Mouse (Mus musculus): ENCODE results near the gene Mrps5.
A peak's percentile ranks its signal among the peaks of the same experiment; 100 is the strongest.
"Not testable (repeated sequence)": the region's sequence is repeated elsewhere in the genome, so short reads cannot be mapped to it uniquely, and the experiment has no call there.

Mrps5 gene

DNA sequence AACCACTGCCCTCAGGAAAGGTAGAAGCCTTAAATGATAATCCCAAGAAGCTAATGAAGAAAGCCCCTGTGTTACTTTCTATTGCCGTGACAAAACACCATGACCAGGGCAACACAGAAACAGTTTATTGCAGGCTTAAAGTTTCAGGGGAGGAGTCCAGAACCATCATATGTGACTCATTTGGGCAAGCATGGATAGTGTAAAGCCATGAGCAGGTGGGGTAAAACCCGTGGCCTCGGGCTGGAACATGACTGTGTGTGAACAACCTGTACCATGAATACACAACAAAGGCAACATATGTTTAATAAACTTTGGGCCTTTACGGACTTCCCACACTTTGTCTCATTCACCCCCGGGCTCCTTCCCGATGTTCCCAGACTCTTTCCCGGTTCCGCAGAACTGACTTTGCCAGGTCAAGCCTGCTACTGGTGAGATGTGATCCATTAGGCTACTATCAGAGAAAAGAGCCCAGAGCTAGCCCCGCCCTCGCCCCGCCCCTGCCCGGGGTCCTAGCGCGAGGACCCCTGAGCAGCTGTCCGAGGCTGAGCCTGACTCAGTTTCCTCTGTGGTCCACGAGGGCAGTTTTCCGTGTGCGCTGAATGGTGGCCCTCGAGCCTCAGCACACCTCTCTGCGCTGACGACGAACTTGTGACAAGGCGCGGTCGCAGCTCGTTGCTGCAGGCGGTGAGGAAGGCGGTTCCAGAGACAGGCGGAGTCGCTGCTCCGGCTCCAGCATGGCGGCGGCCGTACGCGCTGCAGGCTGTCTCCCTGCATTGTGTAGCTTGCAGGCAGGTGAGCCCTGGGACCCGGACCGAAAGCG, at the start of gene Mrps5, which contains the start of gene Zfp661:
TSS of gene Mrps5 (plus strand) at position 529 of the 820 bp plus-strand sequence.
TSS of gene Zfp661 (minus strand) at position 401 of the 820 bp plus-strand sequence.
- peak; percentile 94 for DNase-seq

DNA sequence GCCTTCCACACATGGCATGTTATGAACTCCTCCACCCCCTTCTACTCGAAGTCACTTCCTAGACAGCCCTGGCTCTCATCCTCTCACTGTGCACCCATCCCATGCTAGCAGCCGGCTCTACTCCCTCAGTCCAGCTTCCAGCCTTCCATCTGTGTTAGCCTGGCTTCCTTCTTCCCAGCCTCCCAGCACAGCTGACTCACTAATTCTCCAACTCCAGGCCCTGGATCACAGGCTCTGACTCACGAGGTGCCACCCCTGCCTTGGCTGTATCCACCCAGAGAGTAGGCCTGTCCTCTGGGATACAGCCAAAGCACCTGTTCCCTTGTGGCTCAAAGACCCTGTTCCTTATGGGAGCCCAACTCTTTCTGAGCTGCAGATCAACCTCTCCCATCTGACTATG, 49.5 kb upstream of the Mrps5 start:
- DNase-seq, result peak in 1 of 2 experiments; percentile 56

DNA sequence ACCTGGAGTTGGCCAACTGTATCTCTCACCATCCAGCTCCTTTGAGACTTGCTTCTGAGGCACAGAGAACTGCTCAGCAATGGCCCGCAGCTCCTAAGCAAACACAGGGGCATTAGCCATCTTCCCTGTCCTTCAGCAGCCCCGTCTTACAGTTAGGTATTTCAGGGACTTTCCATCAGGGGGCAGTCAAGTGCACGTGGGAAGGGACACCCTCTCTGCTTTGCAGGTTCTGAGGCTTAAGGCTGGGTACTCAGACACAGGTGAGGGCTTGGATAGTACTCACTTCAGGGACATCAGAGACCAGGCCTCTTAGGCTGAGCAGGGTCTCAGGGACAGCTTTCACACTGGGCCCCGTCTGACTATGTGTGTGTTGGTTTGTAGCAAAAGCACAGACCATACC, 47.5 kb upstream of the Mrps5 start:
- DNase-seq, result peak; percentile 75 to 83

DNA sequence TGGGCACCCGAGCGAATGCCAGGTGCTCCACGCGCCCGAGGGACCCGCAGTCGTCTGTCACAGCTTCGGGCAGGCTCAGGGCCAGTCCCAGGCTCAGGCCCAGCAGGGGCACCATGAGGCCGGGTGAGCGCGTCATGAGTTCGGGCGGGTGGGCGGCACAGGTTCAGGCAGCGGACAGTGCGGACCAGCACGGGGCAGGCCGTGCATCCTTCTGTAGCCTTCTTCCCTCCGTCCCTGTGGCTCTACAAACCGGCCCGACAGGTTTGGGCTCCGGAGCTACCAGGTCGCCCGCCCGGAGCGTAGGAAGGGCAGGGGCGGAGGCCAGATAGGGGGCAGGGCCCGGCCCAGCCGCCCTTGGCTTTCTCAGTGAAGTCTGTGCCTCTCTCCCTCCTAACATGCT, 45.8 kb upstream of the Mrps5 start, which contains the start of gene Prom2:
TSS of gene Prom2 (minus strand) at position 283 of the 400 bp plus-strand sequence.
- peak; percentile 60 to 64 for DNase-seq

DNA sequence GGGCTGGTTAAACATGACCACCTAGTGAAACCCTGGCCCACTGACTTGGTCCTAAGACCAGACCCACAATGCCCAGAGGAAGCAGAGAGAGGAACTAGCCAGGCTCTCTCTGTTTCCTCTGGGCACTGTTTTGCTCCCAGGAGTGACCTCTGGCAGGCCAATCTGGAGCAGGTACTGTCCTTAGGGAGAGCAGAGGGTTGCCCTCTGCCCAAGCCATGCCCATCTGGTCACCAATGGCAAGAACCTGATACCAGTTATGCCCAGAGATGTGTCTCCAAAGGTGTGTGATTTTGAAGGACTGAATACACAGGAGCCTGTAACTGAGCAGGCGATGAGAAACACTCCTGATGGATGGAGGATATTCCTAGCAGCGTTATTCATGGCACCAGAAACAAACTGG, 45.3 kb upstream of the Mrps5 start:
- peak in 1 of 2 experiments; percentile 60 for DNase-seq

DNA sequence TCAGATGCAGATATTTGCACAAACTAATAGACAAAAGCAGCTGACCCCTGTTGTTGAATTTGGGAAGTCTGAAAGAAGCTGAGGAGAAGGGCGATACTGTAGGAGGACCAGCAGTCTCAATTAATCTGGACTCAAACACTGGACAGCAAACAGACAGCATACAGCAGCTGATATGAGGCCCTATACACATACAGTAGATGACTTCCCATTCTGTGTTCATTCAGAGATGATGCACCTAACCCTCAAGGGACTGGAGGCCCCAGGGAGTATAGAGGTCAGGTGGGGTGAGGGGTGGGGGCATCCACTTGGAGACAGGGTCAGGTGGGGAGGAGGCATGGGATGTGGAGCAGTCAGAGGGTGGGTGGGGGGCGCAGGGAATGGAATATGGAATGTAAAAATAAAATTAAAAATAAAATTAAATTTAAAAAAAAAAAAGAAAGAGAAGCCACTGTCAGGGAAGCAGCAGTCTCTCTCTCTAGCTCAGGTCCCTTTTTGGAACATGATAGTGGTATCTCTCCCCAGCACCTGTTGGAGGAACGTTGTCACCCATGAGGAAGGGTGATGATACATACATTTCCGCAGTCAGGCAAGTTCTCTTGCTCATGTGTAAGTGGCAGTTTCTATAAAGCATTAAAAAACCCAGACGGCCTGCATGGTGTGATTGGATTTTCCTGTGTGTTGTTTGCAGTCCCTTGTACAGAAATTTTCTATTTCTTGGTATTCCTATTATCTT, 38.5 kb upstream of the Mrps5 start:
- peak in 1 of 2 experiments; percentile 8 for DNase-seq

DNA sequence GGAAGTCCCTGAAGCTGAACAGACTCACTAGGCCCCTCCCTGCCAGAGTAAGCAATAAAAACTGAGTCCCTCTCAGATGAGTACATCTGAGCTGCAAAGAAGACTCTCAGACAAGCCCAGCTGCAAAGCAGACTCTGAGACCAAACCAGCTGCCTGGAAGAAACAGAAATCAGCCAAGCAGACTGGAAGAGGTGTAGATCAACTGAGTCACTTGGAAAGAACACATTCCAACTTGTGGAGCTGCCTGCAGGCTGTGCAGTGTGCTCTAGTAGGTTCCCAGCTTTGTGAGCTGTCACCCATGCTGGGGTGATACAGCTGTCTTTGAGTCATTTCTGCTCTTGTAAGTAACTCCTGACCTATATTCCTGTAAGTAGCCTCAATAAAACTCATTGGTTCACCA, 37.3 kb upstream of the Mrps5 start:
- DNase-seq, result peak in 1 of 2 experiments; percentile 6

DNA sequence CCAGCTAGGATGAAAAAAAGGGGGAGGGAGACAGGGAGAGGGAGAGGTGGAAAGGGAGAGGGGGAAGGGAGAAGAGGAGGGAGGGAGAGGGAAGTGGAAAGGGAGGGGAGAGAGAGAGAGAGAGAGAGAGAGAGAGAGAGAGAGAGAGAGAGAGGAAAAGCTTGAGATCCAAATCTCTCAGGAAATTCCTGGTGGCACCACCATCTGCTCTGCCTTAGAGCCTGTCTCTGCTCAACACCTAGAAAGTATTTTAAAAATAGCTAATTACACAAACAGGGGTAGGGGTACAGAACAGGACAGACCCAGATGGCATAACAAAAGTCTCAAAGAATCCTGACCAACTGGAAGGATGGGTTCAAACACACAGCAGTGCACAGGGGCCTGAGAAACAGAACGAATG, 36.6 kb upstream of the Mrps5 start:
- DNase-seq, result peak in 1 of 2 experiments; percentile 28

DNA sequence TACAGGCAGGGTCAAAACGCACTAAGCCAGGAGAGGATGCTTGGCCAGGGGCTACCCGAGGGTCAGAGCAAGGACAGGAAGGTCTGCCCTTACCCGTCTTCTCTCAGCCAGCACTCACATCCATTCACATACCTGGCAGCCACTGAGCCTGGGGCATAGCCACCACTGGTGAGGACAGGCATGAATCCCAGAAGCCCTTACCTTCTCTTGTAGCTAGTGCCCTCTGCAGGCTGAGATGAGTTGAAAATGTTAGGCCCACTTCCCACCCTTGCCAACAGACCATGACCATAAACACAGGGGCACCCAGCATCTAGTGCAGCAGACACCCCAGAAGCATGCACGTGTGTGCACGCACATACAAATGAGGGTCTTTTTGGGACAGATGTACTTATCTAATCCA, 35.9 kb upstream of the Mrps5 start:
- peak; percentile 92 for DNase-seq

DNA sequence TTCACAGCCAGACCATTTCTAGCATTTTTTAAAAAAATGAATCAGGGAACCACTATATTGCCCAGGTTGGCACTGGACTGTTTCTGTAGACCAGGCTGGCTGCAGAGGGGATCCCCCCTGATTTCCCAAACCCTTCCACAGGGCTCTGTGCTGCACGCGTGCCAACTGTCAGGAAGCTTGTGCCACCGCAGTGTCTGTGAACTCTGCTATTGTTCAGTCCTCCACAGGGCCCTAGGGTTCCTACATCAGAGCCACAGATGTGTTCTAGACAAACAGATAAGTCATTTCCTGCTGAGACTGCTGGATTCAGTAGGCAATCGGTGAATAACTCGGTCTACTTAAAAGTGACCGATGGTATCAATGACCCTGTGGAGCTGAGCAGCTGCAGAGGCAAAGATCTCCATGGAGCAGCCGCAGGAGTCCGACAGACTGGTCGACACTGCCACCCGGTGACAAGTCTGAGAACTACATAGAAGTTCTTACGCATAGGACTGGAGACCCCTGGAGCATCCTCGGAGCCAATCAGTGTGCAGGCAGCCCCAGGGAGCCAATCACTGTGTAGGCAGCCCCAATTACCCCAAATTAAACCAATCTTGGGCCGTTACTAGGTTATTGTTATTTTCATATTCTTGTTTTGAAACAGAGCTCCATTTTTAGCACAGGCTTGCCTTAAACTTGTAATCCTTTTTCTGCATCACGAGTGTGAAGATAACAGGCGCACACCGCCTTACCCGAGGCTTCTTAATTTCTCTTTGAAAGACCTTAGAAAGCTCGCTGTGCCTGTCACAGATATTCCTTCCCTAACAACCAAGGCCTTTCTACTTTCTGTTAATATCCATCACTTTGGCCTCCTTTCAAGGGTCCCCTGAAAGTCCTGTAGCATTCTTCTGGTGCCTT, 27.7 kb upstream of the Mrps5 start:
- DNase-seq, result peak; percentile 97 to 98

DNA sequence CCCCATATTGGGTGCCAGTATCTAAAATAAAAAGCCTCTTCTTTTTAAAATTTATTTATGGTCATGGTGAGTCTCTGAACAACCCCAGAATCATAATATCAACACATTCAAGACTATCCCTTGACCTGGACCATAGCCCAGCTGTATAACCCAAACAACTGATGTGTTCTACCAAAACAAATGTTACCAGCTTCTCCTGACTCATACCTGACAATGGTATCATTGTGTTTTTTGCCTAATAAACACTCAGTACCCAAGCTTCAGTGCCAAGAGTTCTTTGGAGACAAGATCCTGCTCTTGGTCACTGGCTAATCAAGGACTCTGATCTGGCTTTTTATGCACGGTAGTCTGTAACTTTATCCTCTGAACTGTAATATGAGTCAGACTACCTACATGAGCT, 13.7 kb upstream of the Mrps5 start:
- DNase-seq, result no peak

DNA sequence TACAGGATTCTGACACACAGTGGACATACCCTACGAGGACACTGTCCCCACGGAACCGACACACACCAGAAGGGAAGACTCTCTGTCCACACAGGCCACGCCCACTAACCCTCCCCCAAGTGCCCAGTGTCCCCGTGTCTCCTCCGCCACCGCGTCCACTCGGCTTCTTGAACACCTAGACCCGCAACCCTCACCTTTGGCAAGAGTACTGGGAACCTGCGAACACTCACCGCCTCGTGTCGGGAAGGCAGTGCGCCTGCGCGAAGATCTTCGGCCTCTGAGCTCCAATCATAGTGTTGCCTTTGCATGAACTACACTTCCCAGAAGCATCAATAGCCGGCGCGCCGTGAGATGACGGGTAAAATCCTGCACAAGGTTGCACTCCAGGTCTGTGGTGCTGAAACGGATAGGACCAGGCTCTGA, 2.6 kb upstream of the Mrps5 start:
- peak; percentile 96 to 97 for DNase-seq

DNA sequence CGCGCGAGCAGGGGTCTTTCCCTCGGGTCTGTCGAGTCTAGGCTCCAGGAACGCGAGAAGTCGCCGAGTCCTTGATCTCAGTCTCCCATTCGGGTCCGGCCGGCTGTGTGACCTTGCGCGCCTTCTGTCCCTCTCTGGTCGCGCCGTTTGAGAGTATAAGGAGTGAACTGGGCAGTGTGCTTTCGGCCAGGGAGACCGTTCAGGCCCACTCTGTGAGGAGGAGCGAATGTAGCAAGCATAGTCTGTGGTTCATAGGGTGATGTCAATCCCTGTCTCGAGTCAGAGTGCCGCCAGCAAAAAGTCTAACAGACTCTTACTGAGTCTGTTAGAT, 457 bp downstream of the Mrps5 start:
- peak in 1 of 2 experiments; percentile 24 for DNase-seq

DNA sequence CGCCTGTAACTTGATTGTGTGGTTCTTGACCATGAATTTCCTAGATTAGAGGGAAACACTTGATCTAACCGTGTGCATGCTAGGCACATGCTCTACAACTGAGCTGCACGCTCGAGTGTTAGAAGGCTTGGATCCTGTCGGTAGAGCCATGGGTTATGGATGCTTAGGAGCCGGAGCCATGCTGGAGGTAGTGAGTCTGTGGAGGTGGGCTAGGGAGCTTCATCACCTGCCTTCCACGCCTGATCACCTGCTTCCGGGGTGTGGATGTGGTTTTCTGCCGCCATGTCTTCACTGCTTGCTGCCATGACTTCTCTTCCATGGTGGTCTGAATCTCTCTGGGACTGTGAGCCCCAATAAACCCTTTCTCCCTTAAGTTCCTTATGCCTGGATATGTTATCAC, 1.9 kb downstream of the Mrps5 start:
- no peak for DNase-seq

DNA sequence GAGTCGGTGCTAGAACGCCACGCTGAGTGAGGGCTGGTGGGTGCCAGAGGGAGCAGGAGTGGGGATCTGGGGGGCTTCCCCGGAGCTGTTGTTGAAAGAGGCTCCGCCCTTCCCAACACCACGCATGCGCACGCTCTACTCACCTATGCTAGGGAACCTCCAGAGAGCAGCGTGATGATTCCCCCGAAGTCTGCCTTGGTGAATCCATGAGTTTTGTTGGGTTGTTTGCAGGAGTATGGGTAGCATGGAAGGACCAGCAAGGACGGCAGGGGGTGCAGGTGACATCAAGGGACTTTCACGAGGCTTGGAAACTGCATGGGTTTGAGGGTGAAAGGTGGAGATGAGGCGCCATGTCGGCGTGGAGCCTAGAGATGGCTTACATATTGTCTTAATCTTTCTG, 3.2 kb downstream of the Mrps5 start:
- DNase-seq, result no peak

DNA sequence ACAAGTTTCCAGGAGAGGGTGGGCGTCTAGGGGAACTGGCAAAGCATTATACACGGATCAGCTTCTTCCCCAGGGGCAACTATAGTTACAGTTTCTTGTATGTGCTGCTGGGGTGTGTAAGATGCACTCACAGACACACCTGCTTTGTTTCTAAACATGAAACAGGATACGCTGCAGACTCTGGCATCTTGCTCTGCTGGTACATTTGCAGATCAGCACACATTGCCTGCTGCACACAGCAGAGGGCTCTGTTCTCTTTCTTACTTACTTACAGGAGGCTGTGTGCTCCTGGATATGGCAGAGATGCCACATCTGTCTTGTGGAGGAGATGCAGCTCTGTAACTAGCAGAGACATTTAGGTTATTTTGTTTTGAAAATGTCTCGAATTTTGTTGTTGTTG, 3.8 kb downstream of the Mrps5 start:
- DNase-seq, result no peak

DNA sequence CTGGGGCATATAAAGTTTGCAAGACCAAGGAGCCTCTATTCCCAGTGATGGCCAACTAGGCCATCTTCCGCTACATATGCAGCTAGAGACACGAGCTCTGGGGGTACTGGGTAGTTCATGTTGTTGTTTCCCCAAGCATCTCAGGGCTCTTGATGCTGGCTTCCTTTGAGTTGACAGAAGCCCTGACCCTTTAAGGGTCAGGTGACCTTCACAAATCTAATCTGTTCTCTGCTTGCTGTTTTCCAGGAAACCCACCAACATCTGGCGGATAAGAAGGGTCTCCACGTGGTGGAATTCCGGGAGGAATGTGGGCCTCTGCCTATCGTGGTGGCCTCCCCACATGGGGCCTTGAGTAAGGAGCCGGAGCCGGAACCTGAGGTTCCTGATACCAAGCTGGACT, 16.4 kb downstream of the Mrps5 start:
- DNase-seq, result not testable (repeated sequence)

DNA sequence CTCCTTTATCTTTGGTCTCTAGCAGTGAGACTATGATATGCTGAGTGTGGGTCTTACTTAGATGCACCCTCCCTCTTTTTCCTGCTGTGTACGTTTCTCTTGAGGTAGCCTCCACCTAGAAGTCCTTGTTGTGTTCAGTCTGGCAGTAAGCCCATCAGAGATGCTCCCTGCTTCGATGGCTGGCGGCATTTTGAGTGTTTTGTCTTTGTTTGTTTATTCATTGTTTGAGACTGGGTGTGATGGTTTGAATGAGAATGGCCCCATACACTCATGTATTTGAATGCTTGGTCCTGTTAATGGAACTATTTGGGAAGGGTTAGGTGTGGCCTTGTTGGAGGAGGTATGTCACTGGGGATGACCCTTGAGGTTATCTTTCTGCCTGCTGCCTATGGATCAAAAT, 18.2 kb downstream of the Mrps5 start:
- DNase-seq, result no peak

DNA sequence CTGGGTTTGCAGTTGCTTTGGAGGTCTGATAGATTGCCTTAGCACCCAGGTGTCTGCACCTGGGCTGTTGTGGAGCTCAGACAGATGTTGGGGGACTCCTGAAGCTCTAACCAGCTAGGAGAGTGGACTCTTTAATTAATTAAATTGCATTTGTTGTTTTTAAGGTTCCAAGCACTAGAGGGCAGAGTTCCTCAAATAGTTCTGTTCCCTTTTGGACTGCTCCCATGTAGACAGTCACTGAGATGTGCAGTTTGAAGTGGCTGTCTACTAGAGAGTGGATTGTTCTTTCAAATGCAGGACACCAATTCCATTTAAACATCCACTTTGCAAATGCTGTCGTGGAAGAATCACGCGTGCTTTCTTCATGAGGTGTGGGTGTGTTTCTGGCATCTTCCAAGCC, 21.2 kb downstream of the Mrps5 start:
- peak; percentile 56 to 85 for DNase-seq

DNA sequence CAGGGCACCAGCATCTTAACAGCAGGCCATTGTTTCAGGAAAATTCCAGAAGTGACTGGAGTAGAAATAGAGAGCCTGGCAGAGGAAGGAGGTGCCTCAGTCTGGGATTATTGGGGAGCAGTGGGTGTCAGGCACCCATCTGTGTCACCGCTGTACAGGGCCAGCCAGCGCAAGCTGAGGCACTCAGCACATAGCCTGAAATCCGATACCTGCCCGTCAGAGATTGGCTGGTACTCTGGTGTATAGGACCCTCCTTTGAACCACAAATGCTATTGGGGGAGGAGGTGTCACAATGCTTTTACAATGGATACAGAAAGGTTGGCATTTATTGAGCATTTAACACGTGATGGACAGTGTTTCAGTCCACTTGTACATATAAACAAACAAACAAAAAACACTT, 22.0 kb downstream of the Mrps5 start:
- DNase-seq, result no peak

DNA sequence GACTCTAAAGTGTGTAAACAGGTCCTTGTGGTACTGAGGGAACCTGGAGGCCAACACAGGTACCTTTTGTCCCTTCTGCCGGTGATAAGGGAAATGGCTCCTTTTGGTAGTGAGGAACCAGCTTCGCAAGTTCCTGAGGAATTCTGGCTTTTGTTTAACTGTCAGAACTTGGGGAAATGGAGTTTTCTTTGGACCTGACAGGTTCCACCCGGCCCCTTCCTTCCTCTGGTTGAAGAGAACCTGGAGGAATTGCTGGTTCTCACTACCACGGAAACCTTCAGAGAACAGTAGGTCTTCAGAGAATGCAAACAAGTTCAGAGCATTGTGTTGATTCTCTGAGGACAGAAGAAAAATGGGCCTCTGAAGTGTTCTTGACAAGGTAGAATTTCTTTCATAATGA, 24.4 kb downstream of the Mrps5 start:
- DNase-seq, result no peak

DNA sequence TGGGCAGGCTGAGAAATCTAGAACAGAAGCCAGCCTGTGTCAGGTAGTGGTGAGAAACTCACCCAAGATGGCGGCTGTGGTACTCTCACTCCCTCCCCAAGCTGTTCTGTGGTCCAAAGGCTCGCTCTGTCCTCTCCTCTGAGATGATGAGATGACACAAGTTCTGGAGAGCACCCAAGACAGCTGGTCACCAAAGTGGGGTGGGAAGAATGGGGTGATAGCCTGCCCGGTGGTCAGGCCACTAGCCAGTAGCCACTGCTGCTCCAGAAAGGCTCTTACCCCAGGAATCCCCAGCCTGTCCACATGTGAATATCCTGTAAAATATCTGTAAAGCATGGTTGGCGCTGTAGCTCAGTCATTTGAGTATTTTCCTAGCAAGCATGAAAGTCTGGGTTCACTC, 25.3 kb downstream of the Mrps5 start:
- no peak for DNase-seq

DNA sequence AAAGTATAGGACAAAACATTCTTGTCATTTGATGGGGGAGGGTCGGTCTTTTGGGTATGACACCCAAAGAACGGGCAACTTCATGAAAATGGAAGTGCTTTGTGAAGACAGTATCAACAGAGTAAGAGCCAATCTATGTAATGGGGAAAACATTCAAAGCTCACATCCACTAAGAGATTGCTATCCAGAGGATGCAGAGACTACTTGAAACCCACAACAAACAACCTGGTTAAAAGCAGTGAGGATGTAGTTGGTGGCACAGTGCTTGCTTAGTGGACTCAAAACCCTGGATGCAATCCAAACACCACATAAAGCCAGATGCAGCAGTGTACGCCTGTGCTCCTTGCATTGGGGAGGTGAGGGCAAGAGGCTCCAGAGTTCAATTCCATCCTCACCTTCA, 32.3 kb downstream of the Mrps5 start:
- no peak for DNase-seq

Data from cerebellum, postnatal 10 days (tissue).